In the genomic region with DNA sequence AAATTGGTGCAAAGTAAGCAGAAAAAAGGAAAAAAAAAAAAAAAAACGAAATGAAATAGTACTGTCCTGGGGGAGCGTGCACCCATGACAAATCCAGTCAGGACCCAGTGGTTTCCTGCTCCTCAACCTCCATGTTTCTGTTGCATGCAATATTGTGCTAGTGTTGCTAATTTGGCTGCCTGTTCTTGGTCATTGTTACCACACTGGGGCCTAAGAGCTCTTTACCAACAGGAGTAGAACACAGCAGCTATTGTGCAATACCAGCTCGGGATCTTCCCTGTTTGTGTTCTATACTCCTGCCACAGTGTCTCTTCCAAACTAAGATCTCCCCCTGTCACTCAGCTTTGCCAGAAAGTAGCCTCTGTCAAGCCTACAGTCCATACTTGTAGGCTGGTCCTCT, we compare ENCODE assay signal across 12 mouse cellular contexts. TPM values are rescaled to one million over a fixed set of nuclear protein-coding genes. Genes with fewer than 3 reads are reported as not detected.
DNase-seq lines count a peak whose midpoint lies in the region; ATAC-seq and TF ChIP-seq lines count a peak whose summit lies in the region.
"Had no signal": no experiment of that assay in that cellular context is flagged by ENCODE, and none has a peak within 500 bp of the region (broad histone marks: within the 10 kb centered on the region; RNA-seq: fewer than 3 reads in every experiment).

No protein-coding gene starts in this region.

- H3K4me1 ChIP-seq in kidney, postnatal 0 days (replicated peaks; ENCODE audit: insufficient read depth, low read length): no peaks in the 10 kb centered on the region

- no peak for ATAC-seq in kidney, postnatal 0 days (replicated peaks; ENCODE audit: low FRiP score, low read depth)

- H3K4me2 ChIP-seq in kidney, postnatal 0 days (ENCODE audit: low read length): no peak overlapping the region
- H3K4me2 ChIP-seq: neural tube, embryonic 12.5 days had no signal

- H3K27ac ChIP-seq in kidney, postnatal 0 days: peak overlapping the region; percentile 64
- H3K27ac ChIP-seq in macrophage: peak overlapping the region; percentile 25
- H3K27ac ChIP-seq: hindbrain, embryonic 10.5 days; neural tube, embryonic 12.5 days had no signal

- no peaks in the 10 kb centered on the region for H3K79me2 ChIP-seq in macrophage (ENCODE audit: inconsistent target)

- TF ChIP-seq CTCF in kidney, postnatal 0 days (IDR thresholded peaks at IDR 0.05; ENCODE audit: low read depth): no peak

- no peaks in the 10 kb centered on the region for H3K9me3 ChIP-seq in kidney, postnatal 0 days (replicated peaks; ENCODE audit: low read length)
- H3K9me3 ChIP-seq: hindbrain, embryonic 10.5 days; neural tube, embryonic 12.5 days had no signal

- WGBS in kidney, postnatal 0 days: 70% methylated on average over 3 of the region's 3 CpGs
- 7% methylated on average over 3 of the region's 3 CpGs for WGBS in macrophage (ENCODE audit: missing documents)

- peak; percentile 32 for DNase-seq in adrenal gland, postnatal 14 days
- DNase-seq in adrenal gland, adult 8-10 months: no peak
- DNase-seq in kidney, postnatal 0 days (ENCODE audit: low spot score): no peak
- no peak for DNase-seq in kidney, postnatal 36 days
- peak; percentile 54 for DNase-seq in fat pad, adult 2 months (ENCODE audit: extremely low read depth, low read depth, low spot score)
- no peak for DNase-seq in thymus, postnatal 25 days
- DNase-seq in right cerebral cortex, adult 2 months (ENCODE audit: low spot score in 2 of 2): no peak
- DNase-seq: cerebellum, postnatal 25 days; right cerebral cortex, adult 18-20 months had no signal

- no peaks in the 10 kb centered on the region for H3K27me3 ChIP-seq in kidney, postnatal 0 days (ENCODE audit: insufficient read depth, low read length)
- H3K27me3 ChIP-seq: neural tube, embryonic 12.5 days had no signal

- no peaks in the 10 kb centered on the region for H3K36me3 ChIP-seq in kidney, postnatal 0 days (ENCODE audit: insufficient read depth, low read length)
- H3K36me3 ChIP-seq in macrophage (ENCODE audit: inconsistent target): no peaks in the 10 kb centered on the region
- H3K36me3 ChIP-seq: hindbrain, embryonic 10.5 days; neural tube, embryonic 12.5 days had no signal

- no peak overlapping the region for H3K4me3 ChIP-seq in kidney, postnatal 0 days (replicated peaks; ENCODE audit: low read depth, low read length)
- H3K4me3 ChIP-seq in macrophage (ENCODE audit: inconsistent target): no peak overlapping the region
- H3K4me3 ChIP-seq: hindbrain, embryonic 10.5 days; neural tube, embryonic 12.5 days had no signal

- H3K9ac ChIP-seq in kidney, postnatal 0 days (ENCODE audit: low read depth, low read length): no peak overlapping the region
- H3K9ac ChIP-seq: neural tube, embryonic 12.5 days had no signal

RNA-seq across cellular contexts. Expression of gene Sypl, which starts 9.7 kb away (rescaled TPM):
- total RNA-seq in adrenal gland, postnatal 14 days (2021): 98.7 and 108 TPM in 2 replicates
- total RNA-seq in adrenal gland, adult 8-10 months (2022): 100 to 1,000 TPM; 104 to 117 (median 108) TPM
- 174 and 179 TPM in 2 replicates for polyA plus RNA-seq in kidney, postnatal 0 days (2015; fragmentation: Nextera tagmentation; extraction: Ambion mirVana)
- 100 to 1,000 TPM in 1 of 26 experiments, 10 to 100 TPM in 25; 18.1 to 101 (median 46.8) TPM for total RNA-seq in macrophage (2018; cell fraction: chromatin; rRNA removed)
- 100 to 1,000 TPM in 25 of 26 experiments, 10 to 100 TPM in 1; 82.5 to 185 (median 140) TPM for total RNA-seq in macrophage (2018; cell fraction: cytosol; rRNA removed)
- 100 to 1,000 TPM in 13 of 26 experiments, 10 to 100 TPM in 13; 53.6 to 165 (median 98.3) TPM for total RNA-seq in macrophage (2018; cell fraction: nucleus; rRNA removed)
- polyA plus RNA-seq in macrophage (2018): 136 to 183 TPM (median 177 TPM) in 3 replicates

Comparison
In these comparisons a context has a peak if more than half of its experiments do, and no peak if none do; other contexts are left out.
1. DNase-seq: peak in adrenal gland, postnatal 14 days (single experiment) and fat pad, adult 2 months (single experiment); none in adrenal gland, adult 8-10 months (single experiment), kidney, postnatal 0 days (single experiment), kidney, postnatal 36 days (0 of 2), thymus, postnatal 25 days (single experiment) and right cerebral cortex, adult 2 months (0 of 2).